Mouse (Mus musculus) induced T-regulatory cell, adult 2 months (primary cell): ENCODE measurements around the gene Fen1.

ENCODE experiments used
- DNase-seq: peaks from one replicate; pipeline ENCODE4 v3.0.0-alpha.2; 2012; ENCODE audit warnings: low read depth

Fen1 gene

DNA sequence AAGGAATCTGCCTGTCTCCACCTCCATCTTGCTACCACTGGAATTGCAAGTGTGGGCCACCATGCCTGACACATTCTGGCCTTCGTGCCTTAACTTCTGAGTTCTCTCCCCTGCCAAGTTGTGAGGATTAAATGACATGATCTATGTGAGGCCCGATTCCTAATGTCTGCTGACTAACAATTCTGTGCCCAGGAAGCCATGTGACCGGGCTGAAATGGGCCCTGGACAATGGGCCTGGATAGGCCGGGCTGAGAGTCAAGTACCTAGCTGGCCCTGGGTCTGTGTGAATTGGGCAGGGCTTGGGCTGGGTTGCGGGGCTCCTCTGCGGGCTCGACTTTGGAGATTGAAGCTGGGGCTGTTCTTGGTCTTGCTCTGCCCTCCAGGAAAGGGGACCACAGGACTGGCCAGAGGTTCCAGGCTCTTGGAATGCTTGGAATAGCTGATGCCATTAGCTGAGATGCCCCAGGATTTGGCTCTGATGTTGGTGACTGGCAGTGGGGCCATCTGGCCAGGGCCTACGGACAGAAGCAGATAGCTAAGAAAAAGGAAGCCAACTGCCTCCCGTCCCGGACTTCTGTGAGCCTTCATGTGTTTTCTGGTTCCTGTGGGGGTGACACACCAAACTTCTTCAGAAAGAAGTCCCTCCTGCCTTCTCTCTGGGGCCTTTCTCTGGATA lies 10.0 kb upstream of the Fen1 start:
- DNase-seq: no peak

GRCm38 (mm10) chr19:10210885-10211284 lies 6.9 kb upstream of the Fen1 start:
- no peak for DNase-seq

GRCm38 (mm10) chr19:10208851-10209250 lies 4.9 kb upstream of the Fen1 start:
- no peak for DNase-seq

GRCm38 (mm10) chr19:10205051-10205450 lies 1.1 kb upstream of the Fen1 start:
- no peak for DNase-seq

DNA sequence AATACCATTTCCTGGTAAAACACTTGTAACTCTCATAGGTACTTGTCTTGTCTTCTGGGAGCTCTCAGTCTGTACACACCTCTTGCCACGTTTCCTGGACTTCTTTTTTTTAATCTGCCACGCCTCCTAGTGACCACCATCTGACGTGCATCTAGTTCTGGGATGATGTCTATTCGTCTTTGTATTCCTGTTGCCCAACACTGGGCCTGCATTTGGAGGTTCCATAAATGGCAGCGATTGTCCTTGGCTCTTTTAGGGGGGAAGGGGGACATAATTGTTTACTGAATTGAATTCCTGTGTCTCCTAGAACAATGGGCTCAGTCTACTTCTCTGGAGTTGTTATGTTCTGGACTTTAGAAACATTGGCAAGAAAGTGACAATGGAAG lies 640 bp upstream of the Fen1 start:
- peak; percentile 87 for DNase-seq

DNA sequence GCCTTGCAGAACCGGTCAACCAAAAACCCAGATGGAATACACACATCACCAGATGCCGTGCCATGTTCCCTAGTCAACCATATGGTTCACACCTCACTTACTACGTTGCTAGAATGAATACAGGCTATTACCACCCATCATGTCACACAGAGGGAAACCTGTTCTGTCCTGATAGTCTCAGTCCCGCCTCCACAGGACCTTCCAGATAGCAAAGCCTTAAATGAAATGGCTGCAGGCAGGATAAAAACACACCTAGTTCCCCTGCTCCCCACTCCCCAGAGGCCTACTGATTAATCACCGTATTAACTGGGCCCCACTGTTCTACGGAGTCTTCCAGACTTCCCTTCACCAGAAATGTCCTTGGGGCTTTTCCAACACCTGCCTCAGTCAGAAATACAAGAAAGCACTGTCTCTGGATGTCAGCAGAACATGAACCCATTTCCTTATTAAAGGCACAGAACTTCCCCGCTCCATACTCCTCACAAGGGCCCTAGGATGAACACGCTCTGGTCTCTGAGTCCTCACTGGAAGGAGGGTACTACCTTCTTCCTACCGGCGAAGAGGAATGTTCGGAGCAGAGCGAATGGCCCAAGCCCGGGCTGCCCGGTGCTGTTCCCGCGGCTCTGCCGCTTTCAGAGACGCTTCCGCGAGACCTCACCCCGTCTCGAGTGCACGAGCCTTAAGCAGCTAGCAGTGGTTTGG lies 672 bp downstream of the Fen1 start:
- DNase-seq: no peak

DNA sequence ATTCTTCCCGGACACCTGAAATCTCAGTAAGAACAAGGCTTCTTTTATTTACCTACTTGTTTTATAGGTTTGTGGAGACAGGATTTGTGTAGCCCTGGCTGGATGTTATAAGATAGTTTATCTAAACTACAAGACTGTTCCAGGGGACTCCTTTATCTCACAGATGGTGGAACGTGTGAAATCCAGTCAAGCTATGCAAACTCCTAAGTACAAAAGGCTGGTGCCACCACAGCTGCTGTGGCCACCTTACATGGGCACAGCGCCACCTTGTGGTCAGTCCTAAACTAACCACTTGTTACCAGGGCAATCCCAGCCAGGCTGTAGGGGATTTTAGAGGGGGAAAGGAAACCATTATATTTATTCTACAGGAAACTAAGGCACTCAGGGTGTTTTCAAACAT lies 5.2 kb downstream of the Fen1 start:
- peak; percentile 87 for DNase-seq

DNA sequence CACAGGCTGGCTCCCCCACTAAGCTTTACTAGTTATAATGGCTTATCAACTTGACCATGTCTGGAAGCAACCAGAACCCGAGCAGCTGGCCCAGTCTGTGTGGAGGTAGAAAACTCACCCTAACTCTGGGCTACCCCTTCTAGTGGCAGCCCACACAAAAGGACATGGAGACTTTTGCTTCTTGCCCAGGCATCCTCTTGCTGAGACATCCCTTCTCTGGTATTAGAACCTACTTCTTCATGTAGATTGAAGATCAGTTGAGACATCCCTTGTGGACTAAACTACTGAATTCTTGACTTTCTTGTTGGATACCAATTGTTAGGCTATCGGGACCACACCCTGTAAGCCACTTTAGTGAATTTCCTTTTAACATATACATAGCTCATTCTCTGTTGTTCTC lies 5.7 kb downstream of the Fen1 start:
- no peak for DNase-seq

- no peak for DNase-seq
Measured at GRCm38 (mm10) chr19:10197130-10197529, 6.8 kb downstream of the Fen1 start.

GRCm38 (mm10) chr19:10195252-10195651 lies 8.7 kb downstream of the Fen1 start:
- no peak for DNase-seq

GRCm38 (mm10) chr19:10194337-10194736 lies 9.6 kb downstream of the Fen1 start:
- no peak for DNase-seq

- peak; percentile 28 for DNase-seq
Measured at GRCm38 (mm10) chr19:10191326-10191725, 12.6 kb downstream of the Fen1 start.

DNA sequence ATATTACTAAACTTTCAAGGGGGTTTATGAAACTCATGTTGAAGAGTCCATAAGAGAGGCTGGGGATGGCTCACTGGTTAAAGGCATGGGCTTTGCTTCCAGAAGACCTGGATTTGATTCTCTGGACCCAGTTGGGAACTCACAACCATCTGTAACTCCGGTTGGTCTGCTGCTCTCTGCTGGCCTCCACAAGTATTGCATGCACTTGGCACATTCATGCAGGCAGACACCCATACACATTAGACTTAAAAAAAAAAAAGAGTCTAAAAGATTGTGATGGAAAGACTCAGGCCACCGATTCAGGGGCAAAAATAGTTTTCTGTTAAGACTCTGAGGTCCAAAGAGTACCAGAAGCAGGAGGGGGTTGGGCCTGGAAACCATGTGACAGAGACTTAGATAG lies 13.2 kb downstream of the Fen1 start:
- DNase-seq: peak; percentile 80

DNA sequence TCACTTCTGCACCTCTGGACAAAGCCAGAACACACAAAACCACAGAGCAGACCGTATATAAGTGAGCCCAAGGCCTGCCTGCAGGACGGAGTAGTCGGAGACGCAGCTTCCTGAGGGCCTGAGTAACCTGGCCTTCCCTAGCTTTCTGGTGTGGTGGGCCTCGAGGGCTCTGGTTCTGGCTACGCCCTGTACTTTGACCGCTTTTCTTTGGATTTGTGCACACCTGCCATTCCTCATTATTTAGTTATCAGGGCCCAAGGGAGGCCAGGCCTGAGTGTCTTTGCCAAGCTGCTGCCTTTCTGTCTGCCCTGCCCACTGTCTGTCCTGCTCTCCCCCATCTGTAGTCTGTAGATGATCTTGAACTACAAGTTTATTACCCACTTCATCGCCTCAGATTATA lies 14.0 kb downstream of the Fen1 start:
- DNase-seq: no peak

DNA sequence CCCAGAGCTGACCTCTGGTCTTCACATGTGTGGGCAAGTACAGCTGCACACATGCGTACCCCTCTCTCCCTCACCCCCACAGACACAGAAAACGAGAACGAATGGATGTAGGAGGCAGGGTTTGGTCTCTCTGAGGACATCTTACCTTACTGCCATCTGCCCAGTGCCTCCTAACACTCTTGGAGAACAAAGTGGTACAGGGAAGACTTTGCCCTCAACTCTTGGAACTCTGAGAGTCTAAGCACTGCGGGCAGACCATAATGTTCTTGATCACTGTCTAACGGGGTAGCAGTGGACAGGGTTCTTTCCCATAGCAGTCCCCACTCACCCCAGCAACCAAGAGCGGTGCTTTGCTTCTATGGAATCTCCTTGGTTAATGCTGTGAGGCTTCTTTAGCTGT lies 14.9 kb downstream of the Fen1 start:
- no peak for DNase-seq

DNA sequence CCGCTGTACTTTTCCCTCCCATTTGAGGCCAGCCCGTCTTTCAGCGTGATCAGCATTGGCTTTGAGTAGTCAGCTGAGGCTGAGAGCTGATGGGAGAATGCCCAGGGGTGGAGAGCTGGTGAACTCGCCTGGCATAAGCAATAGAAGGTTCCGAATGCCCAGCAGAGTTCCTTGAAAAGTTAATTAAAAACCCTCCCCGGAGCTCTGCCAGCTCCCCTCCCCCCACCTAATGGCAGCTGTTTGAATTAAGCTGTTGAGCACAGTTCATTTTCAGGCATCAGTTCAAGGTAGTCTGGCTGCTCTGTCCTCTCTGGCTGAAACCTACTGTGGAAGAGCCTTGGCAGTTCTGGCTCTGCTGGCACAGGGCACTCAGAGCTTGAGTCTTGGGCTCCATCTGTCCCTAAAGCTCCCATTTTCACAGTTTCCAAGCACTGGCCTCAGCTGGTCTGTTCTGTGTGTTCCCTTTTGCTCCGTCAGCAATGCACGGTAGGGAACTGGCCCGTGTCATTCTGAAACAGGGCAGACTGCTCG lies 15.6 kb downstream of the Fen1 start:
- no peak for DNase-seq

DNA sequence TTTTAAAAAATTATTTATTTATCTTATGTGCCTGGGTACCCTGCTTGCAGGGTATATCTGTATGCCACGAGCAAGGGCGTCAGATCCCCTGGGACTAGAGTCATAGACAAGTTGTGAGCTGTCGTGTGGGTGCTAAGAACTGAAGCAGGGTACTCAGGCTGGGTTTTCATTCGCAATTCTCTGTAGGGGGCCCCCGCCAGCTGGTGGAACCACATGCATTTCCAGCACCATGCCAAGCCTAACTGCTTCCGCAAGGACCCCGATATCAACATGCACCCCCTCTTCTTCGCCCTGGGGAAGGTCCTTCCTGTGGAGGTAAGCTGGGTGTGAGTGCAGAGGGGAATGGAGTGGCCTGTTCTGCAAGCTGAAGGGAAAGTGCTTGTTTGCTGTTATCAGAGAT lies 17.4 kb downstream of the Fen1 start:
- DNase-seq: no peak

GRCm38 (mm10) chr19:10185876-10186275 lies 18.1 kb downstream of the Fen1 start:
- DNase-seq: no peak

DNA sequence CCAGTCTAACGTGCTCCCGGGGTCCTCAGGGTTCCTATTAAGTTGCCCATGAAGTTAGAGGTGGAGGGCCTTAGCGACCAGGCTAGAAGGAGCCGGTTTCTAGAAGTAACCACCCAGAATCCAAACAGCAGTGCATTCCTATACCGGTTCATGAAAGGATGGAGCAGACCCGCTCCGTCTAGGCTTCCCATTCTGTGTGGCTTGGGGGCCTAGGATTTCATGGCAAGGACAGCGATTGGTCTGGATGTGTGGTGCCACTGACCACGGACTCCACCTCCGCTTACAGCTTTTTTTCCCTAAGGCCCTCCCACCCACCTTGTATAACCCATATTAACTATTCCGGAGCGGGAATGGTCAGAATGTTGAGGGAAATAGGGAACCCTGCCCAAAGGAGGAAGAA lies 19.9 kb downstream of the Fen1 start:
- DNase-seq: no peak

DNA sequence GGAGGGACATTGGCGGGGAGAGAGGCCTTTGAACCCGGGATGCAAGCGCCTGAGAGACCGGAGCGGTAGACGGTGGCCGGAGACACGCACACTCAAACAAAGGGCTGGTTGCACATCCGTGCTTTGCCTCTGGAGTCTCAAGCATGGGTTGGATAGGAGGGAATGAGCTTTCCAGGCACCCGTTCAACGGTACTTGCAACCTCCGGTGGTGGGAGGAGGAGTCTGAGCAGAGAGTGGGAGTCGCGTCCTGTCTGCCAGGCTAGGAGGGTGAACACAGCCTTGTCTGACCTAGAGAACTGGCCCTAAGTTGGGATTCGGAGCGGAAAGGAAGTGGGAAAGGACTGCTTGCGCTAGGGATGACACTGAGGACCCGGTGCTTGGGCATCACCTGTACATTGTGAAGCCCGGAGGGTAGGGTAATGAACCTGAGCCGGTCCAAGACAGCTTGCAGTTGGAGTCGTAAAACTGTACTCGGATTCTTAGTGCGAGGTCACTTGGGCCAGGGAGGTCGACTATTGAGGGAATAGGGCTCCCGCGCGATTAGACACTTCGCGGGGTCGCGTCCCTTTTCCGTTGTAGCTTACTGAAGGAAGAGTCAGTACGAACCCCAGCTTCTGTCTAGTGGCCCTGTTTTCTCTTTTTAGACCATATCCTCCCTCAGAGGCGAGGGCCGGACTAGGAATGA lies 20.5 kb downstream of the Fen1 start:
- peak; percentile 61 for DNase-seq

DNA sequence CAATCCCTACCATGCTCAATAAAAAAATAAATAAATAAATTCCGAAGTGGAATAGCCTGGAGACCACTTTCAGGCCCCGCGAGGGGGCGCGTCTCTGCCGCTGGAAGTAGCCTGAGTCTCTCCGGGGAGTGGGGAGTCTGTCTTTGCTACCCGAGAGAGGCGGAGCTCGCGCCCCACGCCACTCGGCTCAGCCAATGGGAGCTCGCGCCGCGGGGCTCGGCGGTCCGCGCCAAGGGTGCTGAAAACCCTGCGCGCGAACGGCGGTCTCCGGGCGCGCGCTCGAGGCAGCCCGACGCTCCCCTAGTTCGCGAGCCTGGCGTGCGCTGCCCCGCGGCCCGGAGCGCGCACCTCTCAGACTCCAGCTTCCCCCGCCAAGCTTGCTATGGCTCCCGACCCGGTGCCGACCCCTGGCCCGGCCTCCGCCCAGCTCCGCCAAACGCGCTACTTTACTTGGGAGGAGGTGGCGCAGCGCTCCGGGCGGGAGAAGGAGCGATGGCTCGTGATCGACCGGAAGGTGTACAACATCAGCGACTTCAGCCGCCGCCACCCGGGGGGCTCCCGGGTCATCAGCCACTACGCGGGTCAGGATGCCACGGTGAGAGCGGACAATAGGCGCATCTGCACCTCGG lies 21.2 kb downstream of the Fen1 start, which contains the start of gene Fads1:
TSS of gene Fads1 (plus strand) at position 219 of the 629 bp plus-strand sequence.
- DNase-seq: peak; percentile 89

- no peak for DNase-seq
Measured at GRCm38 (mm10) chr19:10182142-10182541, 21.8 kb downstream of the Fen1 start.

DNA sequence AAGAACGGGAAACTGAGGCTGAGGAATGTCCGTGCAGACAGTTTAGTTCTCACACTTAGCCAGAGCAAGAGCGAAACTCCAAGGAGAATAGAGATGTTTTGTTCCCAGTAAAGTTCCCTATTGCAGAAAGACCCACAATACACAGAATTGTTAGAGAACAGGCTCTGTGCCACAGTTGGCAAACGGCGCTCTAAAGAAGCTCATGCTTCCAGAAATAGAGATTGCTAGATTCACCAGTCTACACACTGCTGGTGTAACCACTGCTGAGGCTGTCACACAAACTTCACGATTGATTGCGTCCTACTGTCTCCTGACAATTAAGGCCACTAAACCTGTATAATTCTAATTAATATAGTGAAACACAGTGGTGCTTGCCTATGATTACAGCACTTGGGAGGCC lies 22.7 kb downstream of the Fen1 start:
- DNase-seq: no peak
